Mouse (Mus musculus) MEL (cell line): ENCODE measurements around the gene Usp18.

Experiments
- CTCF ChIP-seq, 3 experiments: IDR thresholded peaks in 2 of 3; conservative IDR thresholded peaks in 1 of 3; 2 replicates each; pipeline ENCODE4 v1.5.1; 2011 to 2012; ENCODE audit warnings: low read length in 3 of 3, low read depth in 2 of 3, mild to moderate bottlenecking in 2 of 3, improper control_type of control experiment in 1 of 3, inconsistent platforms in 1 of 3, mixed read lengths in 1 of 3, moderate library complexity in 1 of 3; ENCODE audit not compliant: control insufficient read depth in 1 of 3, insufficient read depth in 1 of 3, poor library complexity in 1 of 3, severe bottlenecking in 1 of 3
- GATA1 ChIP-seq: IDR thresholded peaks from 2 replicates; pipeline ENCODE4 v1.6.1; 2011; ENCODE audit warnings: low read depth, low read length, improper control_type of control experiment
- MAZ ChIP-seq: IDR thresholded peaks from 2 replicates; pipeline ENCODE4 v1.6.1; 2012; ENCODE audit warnings: low read depth, mild to moderate bottlenecking, inconsistent platforms, low read length, improper control_type of control experiment
- POLR2A ChIP-seq, 2 experiments: IDR thresholded peaks; 2 replicates each; pipeline ENCODE4 v1.6.1; 2011 to 2012; ENCODE audit warnings: low read length in 2 of 2, mild to moderate bottlenecking in 2 of 2, control low read depth in 1 of 2, improper control_type of control experiment in 1 of 2, low read depth in 1 of 2, moderate library complexity in 1 of 2; ENCODE audit not compliant: control insufficient read depth in 1 of 2, insufficient read depth in 1 of 2, poor library complexity in 1 of 2
- USF1 ChIP-seq: IDR thresholded peaks from 2 replicates; pipeline ENCODE4 v1.6.1; 2014; ENCODE audit warnings: low read depth, mild to moderate bottlenecking, inconsistent platforms, low read length, improper control_type of control experiment, moderate library complexity

GRCm38 (mm10) chr6:121232652-121233051 is 13.1 kb upstream of the Usp18 start:
- TF ChIP-seq MAZ (no peak), CTCF (IDR thresholded peaks at IDR 0.05 in 2 of 3, conservative IDR thresholded peaks at IDR 0.05 in 1 of 3; ENCODE audit: control insufficient read depth in 1 of 3, insufficient read depth in 1 of 3, low read depth in 2 of 3, low read length in 3 of 3, poor library complexity in 1 of 3, severe bottlenecking in 1 of 3) (no peak), GATA1 (no peak), USF1 (no peak), POLR2A (IDR thresholded peaks at IDR 0.05; ENCODE audit: control insufficient read depth in 1 of 2, insufficient read depth in 1 of 2, low read depth in 1 of 2, low read length in 2 of 2, poor library complexity in 1 of 2) (no peak)
